Mouse (Mus musculus) left cerebral cortex, postnatal 36 days (tissue): ENCODE data around the gene Acad12. TPM values are rescaled to one million over a fixed set of nuclear protein-coding genes. Genes with fewer than 3 reads are reported as not detected.
"Not testable (repeated sequence)": the region's sequence is repeated elsewhere in the genome, so short reads cannot be mapped to it uniquely, and the experiment has no call there.

Source experiments
- DNase-seq, 2 experiments: peaks; one replicate each; pipeline ENCODE4 v3.0.0; 2021 to 2022; ENCODE audit warnings: low spot score in 2 of 2, mixed read lengths in 1 of 2
- intact Hi-C: fragments of 180-260 bp; cut with DNase I; formaldehyde crosslinking; loops from one replicate; pipeline ENCODE4 v1.15.1; 2025
- total RNA-seq, 2 experiments: library from RNA; stranded (reverse); gene quantifications; 2 replicates each; pipeline ENCODE4 v1.2.3; 2021

Gene Acad12
- total RNA-seq: 1 to 10 TPM; 5.4 to 6.6 TPM

GRCm38 (mm10) chr5:121618592-121619513 is at the start of gene Acad12:
Gene Acad12, minus strand, starts transcription at chr5:121618938.
- peak; percentile 77 to 83 for DNase-seq
- intact Hi-C loops: no loop called here

GRCm38 (mm10) chr5:121668411-121668810 is 49.7 kb upstream of the Acad12 start:
- no peak for DNase-seq
- intact Hi-C loops: no loop called here

- intact Hi-C loops: no loop called here
- no peak for DNase-seq
Observed at GRCm38 (mm10) chr5:121667067-121667466, 48.3 kb upstream of the Acad12 start.

GRCm38 (mm10) chr5:121664971-121665370 is 46.2 kb upstream of the Acad12 start:
- intact Hi-C loops: no loop called here
- DNase-seq: no peak

GRCm38 (mm10) chr5:121664078-121664477 is 45.3 kb upstream of the Acad12 start:
- no peak for DNase-seq
- intact Hi-C loops: no loop called here

GRCm38 (mm10) chr5:121663456-121663855 is 44.7 kb upstream of the Acad12 start:
- intact Hi-C loops: no loop called here
- no peak for DNase-seq

GRCm38 (mm10) chr5:121661494-121661893 is 42.8 kb upstream of the Acad12 start:
- intact Hi-C loops: loop anchor here (2.0 kb wide), 1 partner anchor 49 kb away; the partner anchor contains the start of gene Atxn2
- DNase-seq: no peak

GRCm38 (mm10) chr5:121660897-121661254 is 42.1 kb upstream of the Acad12 start:
- intact Hi-C loops: loop anchor here (2.0 kb wide), 1 partner anchor 50 kb away; the partner anchor contains the start of gene Atxn2
- no peak for DNase-seq

- intact Hi-C loops: loop anchor here (2.0 kb wide), 1 partner anchor 51 kb away; the partner anchor contains the start of gene Atxn2
Observed at GRCm38 (mm10) chr5:121660059-121660896, 41.5 kb upstream of the Acad12 start, which contains the start of the genes Acad10 and Brap. Gene Acad10, minus strand, starts transcription at chr5:121660514. Gene Brap, plus strand, starts transcription at chr5:121660563.

GRCm38 (mm10) chr5:121657656-121658055 is 38.9 kb upstream of the Acad12 start:
- intact Hi-C loops, DNase-seq: not testable (repeated sequence)

More at GRCm38 (mm10) chr5:121660059-121660896, 41.5 kb upstream of the Acad12 start, which contains the start of the genes Acad10 and Brap:
- peak; percentile 96 to 97 for DNase-seq

GRCm38 (mm10) chr5:121656866-121657265 is 38.1 kb upstream of the Acad12 start:
- intact Hi-C loops, DNase-seq: not testable (repeated sequence)

- DNase-seq: no peak
- intact Hi-C loops: no loop called here
Observed at GRCm38 (mm10) chr5:121654526-121654925, 35.8 kb upstream of the Acad12 start.

- no peak for DNase-seq
- intact Hi-C loops: no loop called here
Observed at GRCm38 (mm10) chr5:121649134-121649533, 30.4 kb upstream of the Acad12 start.

GRCm38 (mm10) chr5:121639601-121640000 is 20.9 kb upstream of the Acad12 start:
- intact Hi-C loops: no loop called here

GRCm38 (mm10) chr5:121637296-121637695 is 18.6 kb upstream of the Acad12 start:
- DNase-seq: no peak
- intact Hi-C loops: no loop called here

More at GRCm38 (mm10) chr5:121639601-121640000, 20.9 kb upstream of the Acad12 start:
- no peak for DNase-seq

GRCm38 (mm10) chr5:121634668-121635067 is 15.9 kb upstream of the Acad12 start:
- intact Hi-C loops: no loop called here

GRCm38 (mm10) chr5:121632804-121633203 is 14.1 kb upstream of the Acad12 start:
- intact Hi-C loops: no loop called here
- no peak for DNase-seq

More at GRCm38 (mm10) chr5:121634668-121635067, 15.9 kb upstream of the Acad12 start:
- DNase-seq: no peak

- intact Hi-C loops, DNase-seq: not testable (repeated sequence)
Observed at GRCm38 (mm10) chr5:121631106-121631647, 12.4 kb upstream of the Acad12 start.

GRCm38 (mm10) chr5:121627871-121628270 is 9.1 kb upstream of the Acad12 start:
- intact Hi-C loops: no loop called here
- peak; percentile 48 to 56 for DNase-seq
